Mouse (Mus musculus): ENCODE measurements around the gene Mpz. TPM values are rescaled to one million over a fixed set of nuclear protein-coding genes. Genes with fewer than 3 reads are reported as not detected.

Mpz gene
- polyA plus RNA-seq (2014; fragmentation: Illumina TruSeq; extraction: RNeasy Lipid Tissue Mini Kit (QIAGEN cat#74804); ENCODE audit: low read depth, low replicate concordance) = 0.20 TPM

DNA sequence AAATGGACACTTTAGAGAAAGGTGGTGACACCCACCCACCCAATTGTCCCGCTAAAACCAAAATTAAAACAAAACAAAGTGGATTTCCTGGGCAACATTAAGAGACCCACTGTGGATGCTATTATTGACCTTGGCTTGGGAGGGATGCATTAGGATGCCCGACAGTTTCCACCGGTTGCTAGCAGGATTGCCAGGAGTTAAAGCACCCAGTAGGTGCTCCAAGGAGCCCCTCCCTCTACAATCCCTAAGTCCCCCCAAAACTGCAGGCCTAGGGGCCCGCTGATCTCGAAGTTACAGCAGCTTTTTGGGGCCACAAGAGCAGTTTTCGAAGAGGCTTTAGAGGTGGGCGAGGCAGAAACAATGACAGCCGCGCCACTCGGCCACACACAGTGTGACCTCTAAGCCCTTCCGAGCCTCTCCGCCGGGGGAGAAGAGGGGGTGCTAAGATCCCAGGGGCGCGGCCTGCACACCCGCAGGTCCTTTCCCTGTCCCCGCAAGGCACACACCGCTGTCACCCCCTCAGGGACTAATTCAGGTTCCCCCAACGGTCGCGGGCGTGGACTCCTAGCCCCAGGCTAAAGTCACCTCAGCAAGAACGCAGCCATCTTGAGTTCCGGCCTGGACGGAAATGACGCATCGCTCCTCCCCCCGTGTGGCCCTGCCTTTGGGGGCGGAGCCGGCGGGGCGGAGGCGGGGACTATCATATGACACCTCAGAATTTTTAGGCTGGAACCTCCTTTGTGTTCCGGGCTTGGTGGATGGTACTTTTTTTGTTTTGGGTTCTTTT, at the start of gene Mpz, which contains the start of gene Sdhc:
Gene Mpz (plus strand): TSS at position 738 of the 787 bp plus-strand sequence.
Gene Sdhc (minus strand): TSS at position 630 of the 787 bp plus-strand sequence.

DNA sequence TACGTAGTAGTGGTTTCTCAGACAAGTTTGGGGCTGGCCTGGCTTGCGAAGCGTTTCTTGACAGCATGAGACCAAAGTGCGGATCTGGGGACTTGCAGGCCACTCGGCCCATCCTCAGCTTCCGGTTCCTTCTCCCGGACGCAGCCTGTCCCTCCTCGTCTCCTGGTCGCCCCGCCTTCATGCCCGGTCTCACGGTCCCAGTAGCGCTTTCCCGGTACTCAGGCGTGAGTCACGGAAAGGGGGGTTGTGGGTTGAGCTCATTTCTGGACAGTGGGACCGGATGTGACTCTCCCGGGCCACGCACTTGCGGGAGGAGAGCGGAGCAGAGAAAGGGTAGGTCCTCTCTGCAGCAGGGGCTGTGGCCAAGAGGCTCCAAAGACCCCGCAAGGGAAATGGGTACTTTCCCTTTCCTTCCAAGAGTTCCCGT, 36.6 kb upstream of the Mpz start, which contains the start of gene Cfap126:
Gene Cfap126 (plus strand): TSS at position 46 of the 427 bp plus-strand sequence.

DNA sequence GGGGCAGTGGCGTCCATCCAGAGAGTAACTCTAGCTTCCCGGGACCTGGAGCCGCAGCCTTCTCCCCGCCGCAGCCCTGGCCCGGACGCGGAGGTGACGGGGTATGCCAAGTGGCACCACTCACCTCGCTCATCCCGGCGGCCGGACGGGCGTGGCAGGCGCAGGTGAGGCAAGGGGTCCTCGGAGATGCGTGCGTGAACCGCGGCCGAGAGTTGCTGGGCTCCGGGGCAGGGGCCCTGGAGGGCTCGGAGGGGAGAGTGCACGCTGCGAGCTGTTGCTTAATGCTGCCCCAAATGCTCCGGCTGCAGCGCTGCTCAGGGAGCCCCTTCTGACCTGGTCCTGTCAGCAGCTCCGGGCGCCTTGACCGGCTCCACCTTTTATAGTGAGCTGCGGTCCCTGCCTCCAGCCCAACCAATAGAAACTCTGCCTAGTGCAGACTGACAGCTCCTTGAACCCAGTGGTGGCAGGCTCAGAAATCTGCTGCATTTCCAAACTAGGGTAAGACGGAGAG, 45.4 kb downstream of the Mpz start, which contains the start of gene Pcp4l1:
Gene Pcp4l1 (minus strand): TSS at position 382 of the 511 bp plus-strand sequence.

Other genes with a start within 250 kb of the Mpz start
- not detected for gene Fcrlb, start 237.8 kb upstream of the Mpz start, polyA plus RNA-seq (2014; fragmentation: Illumina TruSeq; extraction: RNeasy Lipid Tissue Mini Kit (QIAGEN cat#74804); ENCODE audit: low read depth, low replicate concordance)
- not detected for gene Fcrla, start 223.1 kb upstream of the Mpz start, polyA plus RNA-seq (2014; fragmentation: Illumina TruSeq; extraction: RNeasy Lipid Tissue Mini Kit (QIAGEN cat#74804); ENCODE audit: low read depth, low replicate concordance)
- gene Fcgr2b, start 174.2 kb upstream of the Mpz start, polyA plus RNA-seq (2014; fragmentation: Illumina TruSeq; extraction: RNeasy Lipid Tissue Mini Kit (QIAGEN cat#74804); ENCODE audit: low read depth, low replicate concordance) = 108 TPM
- 3.2 TPM for gene Fcgr4, start 131.8 kb upstream of the Mpz start, polyA plus RNA-seq (2014; fragmentation: Illumina TruSeq; extraction: RNeasy Lipid Tissue Mini Kit (QIAGEN cat#74804); ENCODE audit: low read depth, low replicate concordance)
- gene Fcgr3, start 85.8 kb upstream of the Mpz start, polyA plus RNA-seq (2014; fragmentation: Illumina TruSeq; extraction: RNeasy Lipid Tissue Mini Kit (QIAGEN cat#74804); ENCODE audit: low read depth, low replicate concordance) = 3.4 TPM
- 3.7 TPM for gene Cfap126, start 36.8 kb upstream of the Mpz start, polyA plus RNA-seq (2014; fragmentation: Illumina TruSeq; extraction: RNeasy Lipid Tissue Mini Kit (QIAGEN cat#74804); ENCODE audit: low read depth, low replicate concordance)
- 129 TPM for gene Sdhc, start 108 bp upstream of the Mpz start, polyA plus RNA-seq (2014; fragmentation: Illumina TruSeq; extraction: RNeasy Lipid Tissue Mini Kit (QIAGEN cat#74804); ENCODE audit: low read depth, low replicate concordance)
- 6.5 TPM for gene Pcp4l1, start 45.6 kb downstream of the Mpz start, polyA plus RNA-seq (2014; fragmentation: Illumina TruSeq; extraction: RNeasy Lipid Tissue Mini Kit (QIAGEN cat#74804); ENCODE audit: low read depth, low replicate concordance)
- not detected for gene Nr1i3, start 63.3 kb downstream of the Mpz start, polyA plus RNA-seq (2014; fragmentation: Illumina TruSeq; extraction: RNeasy Lipid Tissue Mini Kit (QIAGEN cat#74804); ENCODE audit: low read depth, low replicate concordance)
- gene Tomm40l, start 71.8 kb downstream of the Mpz start, polyA plus RNA-seq (2014; fragmentation: Illumina TruSeq; extraction: RNeasy Lipid Tissue Mini Kit (QIAGEN cat#74804); ENCODE audit: low read depth, low replicate concordance) = 7.3 TPM
- 3.9 TPM for gene Apoa2, start 74.3 kb downstream of the Mpz start, polyA plus RNA-seq (2014; fragmentation: Illumina TruSeq; extraction: RNeasy Lipid Tissue Mini Kit (QIAGEN cat#74804); ENCODE audit: low read depth, low replicate concordance)
- gene Fcer1g, start 83.7 kb downstream of the Mpz start, polyA plus RNA-seq (2014; fragmentation: Illumina TruSeq; extraction: RNeasy Lipid Tissue Mini Kit (QIAGEN cat#74804); ENCODE audit: low read depth, low replicate concordance) = 10.8 TPM
- gene Adamts4, start 99.7 kb downstream of the Mpz start, polyA plus RNA-seq (2014; fragmentation: Illumina TruSeq; extraction: RNeasy Lipid Tissue Mini Kit (QIAGEN cat#74804); ENCODE audit: low read depth, low replicate concordance) = 1.2 TPM
- gene Ndufs2, start 100.7 kb downstream of the Mpz start, polyA plus RNA-seq (2014; fragmentation: Illumina TruSeq; extraction: RNeasy Lipid Tissue Mini Kit (QIAGEN cat#74804); ENCODE audit: low read depth, low replicate concordance) = 89.0 TPM
- 2.3 TPM for gene B4galt3, start 119.6 kb downstream of the Mpz start, polyA plus RNA-seq (2014; fragmentation: Illumina TruSeq; extraction: RNeasy Lipid Tissue Mini Kit (QIAGEN cat#74804); ENCODE audit: low read depth, low replicate concordance)
- 6.2 TPM for gene Ppox, start 130.5 kb downstream of the Mpz start, polyA plus RNA-seq (2014; fragmentation: Illumina TruSeq; extraction: RNeasy Lipid Tissue Mini Kit (QIAGEN cat#74804); ENCODE audit: low read depth, low replicate concordance)
- gene Usp21, start 137.3 kb downstream of the Mpz start, polyA plus RNA-seq (2014; fragmentation: Illumina TruSeq; extraction: RNeasy Lipid Tissue Mini Kit (QIAGEN cat#74804); ENCODE audit: low read depth, low replicate concordance) = 15.0 TPM
- 101 TPM for gene Ufc1, start 144.3 kb downstream of the Mpz start, polyA plus RNA-seq (2014; fragmentation: Illumina TruSeq; extraction: RNeasy Lipid Tissue Mini Kit (QIAGEN cat#74804); ENCODE audit: low read depth, low replicate concordance)
- 6.7 TPM for gene Dedd, start 178.4 kb downstream of the Mpz start, polyA plus RNA-seq (2014; fragmentation: Illumina TruSeq; extraction: RNeasy Lipid Tissue Mini Kit (QIAGEN cat#74804); ENCODE audit: low read depth, low replicate concordance)
- gene Nit1, start 194.9 kb downstream of the Mpz start, polyA plus RNA-seq (2014; fragmentation: Illumina TruSeq; extraction: RNeasy Lipid Tissue Mini Kit (QIAGEN cat#74804); ENCODE audit: low read depth, low replicate concordance) = 43.5 TPM
- 39.6 TPM for gene Pfdn2, start 195.0 kb downstream of the Mpz start, polyA plus RNA-seq (2014; fragmentation: Illumina TruSeq; extraction: RNeasy Lipid Tissue Mini Kit (QIAGEN cat#74804); ENCODE audit: low read depth, low replicate concordance)
- gene Klhdc9, start 210.1 kb downstream of the Mpz start, polyA plus RNA-seq (2014; fragmentation: Illumina TruSeq; extraction: RNeasy Lipid Tissue Mini Kit (QIAGEN cat#74804); ENCODE audit: low read depth, low replicate concordance) = 0.97 TPM
- 0.40 TPM for gene Nectin4, start 219.4 kb downstream of the Mpz start, polyA plus RNA-seq (2014; fragmentation: Illumina TruSeq; extraction: RNeasy Lipid Tissue Mini Kit (QIAGEN cat#74804); ENCODE audit: low read depth, low replicate concordance)
- 1.3 TPM for gene Arhgap30, start 238.2 kb downstream of the Mpz start, polyA plus RNA-seq (2014; fragmentation: Illumina TruSeq; extraction: RNeasy Lipid Tissue Mini Kit (QIAGEN cat#74804); ENCODE audit: low read depth, low replicate concordance)

All from kidney, adult 10 weeks (tissue).